Mouse (Mus musculus): ENCODE results near the gene Rnf26. TPM values are rescaled to one million over a fixed set of nuclear protein-coding genes. Genes with fewer than 3 reads are reported as not detected.

Gene Rnf26
- total RNA-seq, 1 experiment, result 19.9 TPM

- TF ChIP-seq ZNF384 (IDR thresholded peaks at IDR 0.05; ENCODE audit: low read depth, low read length), result no peak
- no peak for TF ChIP-seq ZC3H11A (IDR thresholded peaks at IDR 0.05; ENCODE audit: borderline replicate concordance, low read depth, low read length)
- TF ChIP-seq MAFK (IDR thresholded peaks at IDR 0.05; ENCODE audit: insufficient read depth, low read depth, low read length), result no peak
- no peak for TF ChIP-seq HCFC1 (IDR thresholded peaks at IDR 0.05; ENCODE audit: borderline replicate concordance, insufficient read depth, low read length)
- TF ChIP-seq CHD2 (IDR thresholded peaks at IDR 0.05; ENCODE audit: low read depth, low read length), result no peak
- H3K27ac ChIP-seq (ENCODE audit: insufficient read depth, low read depth, low read length, poor library complexity, severe bottlenecking), result no peak overlapping the region
- no peak for DNase-seq (ENCODE audit: low read depth, low spot score)
- in situ Hi-C loops (cut with MboI; ENCODE audit: low sequenced_read_pairs in 2 of 2, unreplicated experiment in 2 of 2), result no loop called here
- peaks cover 9 to 44% of the 10 kb centered on the region in 2 experiments; a peak in 3 of 4 replicates for H3K4me1 ChIP-seq (ENCODE audit: control insufficient read depth in 2 of 2, insufficient read depth in 2 of 2, low read length in 2 of 2, poor library complexity in 1 of 2)
- H3K36me3 ChIP-seq (ENCODE audit: control insufficient read depth, insufficient read depth, low read length, poor library complexity, severe bottlenecking), result no peaks in the 10 kb centered on the region; the same call in none of the 2 replicates
- H3K4me3 ChIP-seq (ENCODE audit: insufficient read depth in 1 of 2, low read depth in 1 of 2, low read length in 2 of 2, poor library complexity in 1 of 2, severe bottlenecking in 1 of 2), result no peak overlapping the region
- no peaks in the 10 kb centered on the region for H3K9me3 ChIP-seq (ENCODE audit: control insufficient read depth, insufficient read depth, low read depth, low read length)
- H3K9ac ChIP-seq (ENCODE audit: insufficient read depth, low read depth, low read length, poor library complexity, severe bottlenecking), result no peak overlapping the region
Measured at GRCm38 (mm10) chr9:44132200-44132599, 18.9 kb upstream of the Rnf26 start.

GRCm38 (mm10) chr9:44131276-44131590, 17.9 kb upstream of the Rnf26 start:
- no peaks in the 10 kb centered on the region for H3K9me3 ChIP-seq (ENCODE audit: control insufficient read depth, insufficient read depth, low read depth, low read length)
- no peak overlapping the region for H3K9ac ChIP-seq (ENCODE audit: insufficient read depth, low read depth, low read length, poor library complexity, severe bottlenecking)
- DNase-seq (ENCODE audit: low read depth, low spot score), result no peak
- no peaks in the 10 kb centered on the region for H3K36me3 ChIP-seq (ENCODE audit: control insufficient read depth, insufficient read depth, low read length, poor library complexity, severe bottlenecking)
- no peak overlapping the region for H3K4me3 ChIP-seq (ENCODE audit: insufficient read depth in 1 of 2, low read depth in 1 of 2, low read length in 2 of 2, poor library complexity in 1 of 2, severe bottlenecking in 1 of 2)
- in situ Hi-C loops (cut with MboI; ENCODE audit: low sequenced_read_pairs in 2 of 2, unreplicated experiment in 2 of 2), result no loop called here
- no peak overlapping the region for H3K27ac ChIP-seq (ENCODE audit: insufficient read depth, low read depth, low read length, poor library complexity, severe bottlenecking)
- H3K4me1 ChIP-seq (ENCODE audit: control insufficient read depth in 2 of 2, insufficient read depth in 2 of 2, low read length in 2 of 2, poor library complexity in 1 of 2), result peaks cover 11 to 42% of the 10 kb centered on the region in 2 experiments; a peak in 3 of 4 replicates
- TF ChIP-seq ZNF384 (IDR thresholded peaks at IDR 0.05; ENCODE audit: low read depth, low read length) (no peak), CHD2 (IDR thresholded peaks at IDR 0.05; ENCODE audit: low read depth, low read length) (no peak), HCFC1 (IDR thresholded peaks at IDR 0.05; ENCODE audit: borderline replicate concordance, insufficient read depth, low read length) (no peak), ZC3H11A (IDR thresholded peaks at IDR 0.05; ENCODE audit: borderline replicate concordance, low read depth, low read length) (no peak), MAFK (IDR thresholded peaks at IDR 0.05; ENCODE audit: insufficient read depth, low read depth, low read length) (no peak)

GRCm38 (mm10) chr9:44130581-44131275, 17.4 kb upstream of the Rnf26 start:
- H3K36me3 ChIP-seq (ENCODE audit: control insufficient read depth, insufficient read depth, low read length, poor library complexity, severe bottlenecking), result no peaks in the 10 kb centered on the region
- no peaks in the 10 kb centered on the region for H3K9me3 ChIP-seq (ENCODE audit: control insufficient read depth, insufficient read depth, low read depth, low read length)
- TF ChIP-seq CHD2 (IDR thresholded peaks at IDR 0.05; ENCODE audit: low read depth, low read length), result no peak
- no peak for TF ChIP-seq HCFC1 (IDR thresholded peaks at IDR 0.05; ENCODE audit: borderline replicate concordance, insufficient read depth, low read length)
- no peak for TF ChIP-seq ZC3H11A (IDR thresholded peaks at IDR 0.05; ENCODE audit: borderline replicate concordance, low read depth, low read length)
- no peak for TF ChIP-seq ZNF384 (IDR thresholded peaks at IDR 0.05; ENCODE audit: low read depth, low read length)
- TF ChIP-seq MAFK (IDR thresholded peaks at IDR 0.05; ENCODE audit: insufficient read depth, low read depth, low read length), result no peak
- H3K4me1 ChIP-seq (ENCODE audit: control insufficient read depth in 2 of 2, insufficient read depth in 2 of 2, low read length in 2 of 2, poor library complexity in 1 of 2), result peaks cover 13 to 40% of the 10 kb centered on the region in 2 experiments; a peak in 3 of 4 replicates
- H3K9ac ChIP-seq (ENCODE audit: insufficient read depth, low read depth, low read length, poor library complexity, severe bottlenecking), result peak overlapping the region; percentile 40; the same call in 1 of the 2 replicates
- in situ Hi-C loops (cut with MboI; ENCODE audit: low sequenced_read_pairs in 2 of 2, unreplicated experiment in 2 of 2), result no loop called here
- peak overlapping the region; percentile 48 to 56 for H3K4me3 ChIP-seq (ENCODE audit: insufficient read depth in 1 of 2, low read depth in 1 of 2, low read length in 2 of 2, poor library complexity in 1 of 2, severe bottlenecking in 1 of 2)
- DNase-seq (ENCODE audit: low read depth, low spot score), result no peak
- peak overlapping the region; percentile 3; the same call in 1 of the 2 replicates for H3K27ac ChIP-seq (ENCODE audit: insufficient read depth, low read depth, low read length, poor library complexity, severe bottlenecking)

GRCm38 (mm10) chr9:44130034-44130433, 16.7 kb upstream of the Rnf26 start:
- no peaks in the 10 kb centered on the region for H3K36me3 ChIP-seq (ENCODE audit: control insufficient read depth, insufficient read depth, low read length, poor library complexity, severe bottlenecking)
- in situ Hi-C loops (cut with MboI; ENCODE audit: low sequenced_read_pairs in 2 of 2, unreplicated experiment in 2 of 2), result no loop called here
- no peak for DNase-seq (ENCODE audit: low read depth, low spot score)
- H3K4me1 ChIP-seq (ENCODE audit: control insufficient read depth in 2 of 2, insufficient read depth in 2 of 2, low read length in 2 of 2, poor library complexity in 1 of 2), result peaks cover 13 to 40% of the 10 kb centered on the region in 2 experiments; a peak in 3 of 4 replicates
- peak overlapping the region; percentile 58 for H3K9ac ChIP-seq (ENCODE audit: insufficient read depth, low read depth, low read length, poor library complexity, severe bottlenecking)
- no peaks in the 10 kb centered on the region for H3K9me3 ChIP-seq (ENCODE audit: control insufficient read depth, insufficient read depth, low read depth, low read length)
- TF ChIP-seq ZC3H11A (IDR thresholded peaks at IDR 0.05; ENCODE audit: borderline replicate concordance, low read depth, low read length) (no peak), ZNF384 (IDR thresholded peaks at IDR 0.05; ENCODE audit: low read depth, low read length) (no peak), CHD2 (IDR thresholded peaks at IDR 0.05; ENCODE audit: low read depth, low read length) (no peak), HCFC1 (IDR thresholded peaks at IDR 0.05; ENCODE audit: borderline replicate concordance, insufficient read depth, low read length) (no peak), MAFK (IDR thresholded peaks at IDR 0.05; ENCODE audit: insufficient read depth, low read depth, low read length) (no peak)
- peak overlapping the region; percentile 76; the same call in 1 of the 2 replicates for H3K27ac ChIP-seq (ENCODE audit: insufficient read depth, low read depth, low read length, poor library complexity, severe bottlenecking)
- H3K4me3 ChIP-seq (ENCODE audit: insufficient read depth in 1 of 2, low read depth in 1 of 2, low read length in 2 of 2, poor library complexity in 1 of 2, severe bottlenecking in 1 of 2), result peak overlapping the region; percentile 48 to 56
